Mouse (Mus musculus) liver, embryonic 14.5 days (tissue): Measurements from ENCODE around the gene Adgre5. TPM values are rescaled to one million over a fixed set of nuclear protein-coding genes. Genes with fewer than 3 reads are reported as not detected.
A peak's percentile ranks its signal among the peaks of the same experiment; 100 is the strongest.

Experiments
- ATAC-seq: fragments of 200-750 bp; cut with Nextera tagmentation; 2 replicates; pipeline ENCODE4 v1.8.0; 2017; ENCODE audit warnings: moderate number of reproducible peaks, mild to moderate bottlenecking, moderate library complexity; ENCODE audit not compliant: insufficient read depth
- DNase-seq, 3 experiments: peaks; one replicate each; pipeline ENCODE4 v3.0.0-alpha.2; 2012 to 2013; ENCODE audit warnings: low read depth in 3 of 3, low spot score in 3 of 3
- H3K27ac ChIP-seq: fragments of 300-500 bp; sonication (generic); 2 replicates; pipeline ENCODE4 v1.5.1; 2014; ENCODE audit warnings: moderate library complexity, mild to moderate bottlenecking, control low read depth, inconsistent platforms
- H3K27me3 ChIP-seq: fragments of 300-500 bp; sonication (generic); 2 replicates; pipeline ENCODE4 v1.6.1; 2014; ENCODE audit warnings: mild to moderate bottlenecking, low read length, moderate library complexity; ENCODE audit not compliant: control insufficient read depth, insufficient read depth
- H3K36me3 ChIP-seq: fragments of 300-500 bp; sonication (generic); replicated peaks from 2 replicates; pipeline ENCODE4 v1.6.1; 2014; ENCODE audit warnings: low read depth; ENCODE audit not compliant: control insufficient read depth, insufficient read depth
- H3K4me1 ChIP-seq, 2 experiments: fragments of 200-500 bp in 1 of 2; fragments of 300-500 bp in 1 of 2; sonication (generic) in 1 of 2; replicated peaks; 2 replicates each; pipeline ENCODE4 v1.6.1; 2012 to 2014; ENCODE audit warnings: antibody characterized with exemption in 1 of 2, inconsistent platforms in 1 of 2, low read length in 1 of 2; ENCODE audit not compliant: control insufficient read depth in 2 of 2, insufficient read depth in 2 of 2
- H3K4me2 ChIP-seq: fragments of 300-500 bp; sonication (generic); 2 replicates; pipeline ENCODE4 v1.6.1; 2014; ENCODE audit warnings: low read depth, mild to moderate bottlenecking, control low read depth, moderate library complexity
- H3K4me3 ChIP-seq, 2 experiments: fragments of 200-500 bp in 1 of 2; fragments of 300-500 bp in 1 of 2; sonication (generic) in 1 of 2; 2 replicates each; pipeline ENCODE4 v1.5.1; 2012 to 2014; ENCODE audit warnings: low read depth in 2 of 2, low read length in 2 of 2, mild to moderate bottlenecking in 2 of 2, control low read depth in 1 of 2, inconsistent platforms in 1 of 2, moderate library complexity in 1 of 2; ENCODE audit not compliant: insufficient read depth in 1 of 2
- H3K9ac ChIP-seq: fragments of 300-500 bp; sonication (generic); replicated peaks from 2 replicates; pipeline ENCODE4 v1.6.1; 2014; ENCODE audit warnings: mild to moderate bottlenecking, control low read depth, moderate library complexity
- H3K9me3 ChIP-seq: fragments of 300-500 bp; sonication (generic); 2 replicates; pipeline ENCODE4 v1.6.1; 2016; ENCODE audit warnings: low read length, mixed read lengths; ENCODE audit not compliant: control insufficient read depth
- CTCF ChIP-seq: IDR thresholded peaks from 2 replicates; pipeline ENCODE4 v1.5.1; 2016; ENCODE audit warnings: antibody characterized with exemption, low read depth, control low read depth
- EP300 ChIP-seq: IDR thresholded peaks from 2 replicates; pipeline ENCODE4 v1.6.1; 2016; ENCODE audit warnings: antibody characterized with exemption, low read depth
- WGBS: fragments of 180-500 bp; shearing (Covaris S2); extraction: QIAGEN DNeasy Blood & Tissue Kit; methylation state at CpG from one replicate; pipeline ENCODE4 v1.1.7; 2014; ENCODE audit not compliant: insufficient replicate concordance; 5-methylcytosine and 5-hydroxymethylcytosine counted together
- polyA plus RNA-seq, 2 experiments: library from polyadenylated mRNA; depleted of rRNA in 1 of 2; stranded (reverse) in 1 of 2; unstranded in 1 of 2; fragments of >200 nt; fragmentation: Nextera tagmentation in 1 of 2; extraction: Ambion mirVana in 1 of 2; gene quantifications; 2 replicates each; pipeline versions ENCODE4 v1.2.1 to v1.2.3; 2012 to 2014

The Adgre5 gene
- polyA plus RNA-seq, 2 experiments, result 8.7 to 11.3 TPM

DNA sequence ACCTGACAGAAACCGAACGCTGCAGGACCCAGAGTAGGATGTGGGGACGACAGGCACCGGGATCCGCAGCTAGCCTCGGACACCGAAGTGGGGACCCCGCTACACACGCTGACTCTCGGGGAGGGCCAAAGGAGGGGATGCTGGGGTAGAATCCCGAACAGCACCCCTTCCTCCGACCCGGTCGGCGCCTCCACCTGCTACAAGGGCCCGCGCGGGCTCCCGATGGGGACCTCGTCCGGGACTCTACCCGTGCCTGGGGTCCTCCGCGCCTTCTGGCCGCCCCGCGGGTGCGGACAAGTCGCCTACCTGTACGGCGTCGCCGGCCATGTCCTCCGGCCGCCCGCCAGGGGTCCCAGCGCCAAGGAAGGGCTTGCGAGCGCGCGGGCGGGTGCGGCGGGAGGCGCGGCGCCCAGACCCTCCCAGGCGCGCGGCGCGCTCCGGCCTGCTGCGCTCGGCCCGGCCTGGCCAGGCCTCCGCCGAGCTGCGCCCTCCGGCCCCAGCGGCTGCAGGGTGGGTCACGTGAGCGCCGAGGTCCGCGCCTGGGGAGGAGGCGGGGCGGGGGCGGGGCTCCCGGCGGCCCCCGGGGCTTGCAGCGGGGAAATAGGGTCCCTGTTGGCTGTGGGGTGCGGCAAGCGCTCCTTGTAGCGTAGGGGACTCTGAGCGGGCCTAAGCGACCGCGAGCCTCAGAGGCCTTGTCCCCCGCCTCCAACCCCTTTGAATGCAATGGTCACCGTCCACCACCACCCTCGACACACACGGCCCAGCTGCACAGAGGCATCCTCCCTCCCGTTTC lies 42.3 kb downstream of the Adgre5 start, which contains the start of gene Pkn1:
Gene Pkn1 (minus strand): TSS at position 519 of the 793 bp plus-strand sequence.
- Histone ChIP-seq H3K9ac (peak within 1 kb of the TSS; percentile 65), H3K9me3 (no peaks in the 10 kb centered on the region), H3K36me3 (no peaks in the 10 kb centered on the region), H3K4me1 (peaks cover 15 to 29% of the 10 kb centered on the region in 2 experiments), H3K4me3 (peak within 1 kb of the TSS; percentile 67), H3K27me3 (no peaks in the 10 kb centered on the region), H3K4me2 (peak within 1 kb of the TSS; percentile 74), H3K27ac (peak within 1 kb of the TSS; percentile 18; the same call in 1 of the 2 replicates)
- peak; percentile 61 to 67 (median 66) for DNase-seq
- TF ChIP-seq CTCF (no peak), EP300 (no peak)
- WGBS, result under 1% methylated on average over 79 of the region's 85 CpGs
- peak; percentile 86 for ATAC-seq

DNA sequence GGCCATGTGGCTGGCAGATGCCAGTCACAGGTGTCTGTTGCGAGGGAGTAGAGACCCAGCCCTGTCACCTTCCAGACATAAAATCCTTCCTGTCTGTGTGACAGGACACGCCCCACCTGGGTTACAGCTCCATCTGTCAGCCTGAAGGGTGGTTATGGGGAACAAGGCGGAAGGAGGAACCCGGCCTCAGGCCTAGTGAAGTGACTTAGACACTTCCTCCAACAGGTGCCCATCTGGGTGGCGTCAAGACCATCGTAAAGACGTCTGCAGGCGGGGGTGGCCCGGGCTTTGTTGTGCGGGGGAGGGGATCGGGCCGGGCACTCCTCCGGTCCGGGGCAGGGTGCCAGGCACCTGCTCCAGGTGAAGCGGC lies 42.9 kb downstream of the Adgre5 start:
- TF ChIP-seq CTCF, result no peak
- WGBS, result 2% methylated on average over 15 of the region's 15 CpGs
- ATAC-seq (peak; percentile 13), DNase-seq (peak in 2 of 3 experiments; percentile 26 to 32)
- Histone ChIP-seq H3K4me1 (peaks cover 15 to 31% of the 10 kb centered on the region in 2 experiments), H3K9ac (peak overlapping the region; percentile 65), H3K9me3 (no peaks in the 10 kb centered on the region), H3K36me3 (no peaks in the 10 kb centered on the region), H3K4me3 (peak overlapping the region; percentile 67), H3K27me3 (no peaks in the 10 kb centered on the region), H3K4me2 (peak overlapping the region; percentile 74), H3K27ac (no peak overlapping the region)

DNA sequence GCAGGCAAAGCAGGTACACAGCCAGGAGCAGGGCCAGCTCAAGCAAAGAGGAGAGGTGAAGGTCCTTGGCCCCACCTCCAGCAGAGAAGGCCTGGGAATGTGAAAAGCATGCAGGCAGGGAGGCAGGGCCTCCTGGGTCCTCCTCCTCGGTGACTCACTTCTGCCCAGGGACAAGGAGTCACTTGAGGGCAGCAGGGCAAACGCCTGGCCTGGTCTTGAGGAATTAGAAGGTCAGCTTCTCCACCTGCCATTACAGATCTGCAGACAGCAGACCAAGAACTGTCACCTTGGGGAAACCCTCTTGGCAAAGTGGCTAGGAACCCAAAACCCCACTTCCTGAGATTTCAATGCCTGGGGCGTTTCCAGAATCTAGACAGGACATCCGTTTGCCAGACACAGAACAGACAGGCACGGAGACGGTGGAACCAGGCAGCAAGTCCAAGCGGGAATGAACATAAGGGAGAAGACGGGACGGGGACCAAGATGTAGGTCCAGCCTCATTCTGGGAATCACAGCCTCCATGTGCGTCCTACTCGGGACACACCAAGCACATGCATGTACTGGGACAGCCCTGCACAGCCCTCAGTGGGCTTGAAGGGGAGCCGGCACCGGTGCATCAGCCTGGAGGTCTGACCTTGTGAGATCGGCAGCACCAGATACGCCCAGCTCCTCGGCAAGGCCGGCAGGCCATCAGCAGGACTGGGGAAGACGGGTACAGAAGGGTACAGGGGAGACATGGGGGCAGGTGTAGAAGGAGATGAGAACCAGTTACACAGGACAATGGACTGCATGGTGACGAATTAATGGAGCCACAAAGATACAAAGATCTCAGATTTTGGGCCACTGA lies 43.5 kb downstream of the Adgre5 start:
- no peak for TF ChIP-seq CTCF
- TF ChIP-seq EP300, result no peak
- Histone ChIP-seq H3K9ac (no peak overlapping the region), H3K4me3 (peak overlapping the region; percentile 67), H3K36me3 (0 out of 2 replicates have a peak, but pooled peaks cover under 1% of the 10 kb centered on the region), H3K27me3 (no peaks in the 10 kb centered on the region), H3K9me3 (no peaks in the 10 kb centered on the region), H3K4me1 (peaks cover 15 to 31% of the 10 kb centered on the region in 2 experiments), H3K27ac (no peak overlapping the region), H3K4me2 (peak overlapping the region; percentile 74)
- 33% methylated on average over 19 of the region's 19 CpGs for WGBS
- DNase-seq (no peak), ATAC-seq (no peak)

DNA sequence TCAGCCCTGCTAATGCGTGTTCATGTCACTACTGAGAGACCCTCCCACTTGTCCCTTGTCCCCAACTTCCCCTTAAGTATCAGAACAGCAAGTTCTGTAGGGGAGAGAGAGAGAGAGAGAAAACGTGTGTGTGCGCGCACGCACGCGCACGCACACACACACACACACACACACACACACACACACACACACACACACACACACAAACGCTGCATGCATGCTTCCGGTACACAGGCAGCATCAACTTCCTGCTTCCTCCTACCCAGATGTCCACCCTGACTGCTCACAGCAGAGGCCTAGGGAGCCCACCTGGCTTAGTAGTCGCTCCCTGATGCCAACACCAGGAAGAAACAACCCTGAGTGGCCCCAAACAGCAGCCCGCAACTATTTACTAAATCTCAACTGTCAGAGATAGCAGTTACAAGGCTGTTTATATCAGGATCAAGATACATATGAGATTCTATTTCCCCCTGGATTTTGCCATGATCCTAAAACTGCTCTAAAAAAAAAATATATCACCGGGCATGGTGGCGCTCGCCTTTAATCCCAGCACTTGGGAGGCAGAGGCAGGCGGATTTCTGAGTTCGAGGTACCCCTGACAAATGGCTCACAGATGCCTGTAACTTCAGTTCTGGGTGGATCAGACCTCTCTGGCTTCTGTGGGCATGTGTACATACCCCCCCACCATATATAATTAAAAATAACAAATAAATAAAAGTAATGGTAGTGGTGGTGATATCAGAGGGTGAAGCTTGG lies 45.6 kb downstream of the Adgre5 start:
- WGBS, result 45% methylated on average over 17 of the region's 17 CpGs
- Histone ChIP-seq H3K27me3 (no peaks in the 10 kb centered on the region), H3K9ac (no peak overlapping the region), H3K9me3 (no peaks in the 10 kb centered on the region), H3K4me3 (no peak overlapping the region), H3K36me3 (peaks cover 20% of the 10 kb centered on the region), H3K4me2 (no peak overlapping the region), H3K4me1 (peaks cover 15 to 31% of the 10 kb centered on the region in 2 experiments), H3K27ac (no peak overlapping the region)
- DNase-seq, result no peak
- ATAC-seq, result no peak
- no peak for TF ChIP-seq EP300
- TF ChIP-seq CTCF, result no peak
